Mouse (Mus musculus): ENCODE results near the gene Lrch3. TPM values are rescaled to one million over a fixed set of nuclear protein-coding genes. Genes with fewer than 3 reads are reported as not detected.
A peak's percentile ranks its signal among the peaks of the same experiment; 100 is the strongest.

Gene Lrch3
- polyA plus RNA-seq, 1 experiment: 21.0 TPM

GRCm38 (mm10) chr16:33021381-33021780 is 107.5 kb downstream of the Lrch3 start:
- peak; percentile 76 for DNase-seq
- Histone ChIP-seq H3K4me1 (ENCODE audit: control insufficient read depth, insufficient read depth, low read length) (no peaks in the 10 kb centered on the region; the same call in 1 of the 2 replicates), H3K27me3 (replicated peaks; ENCODE audit: control insufficient read depth, insufficient read depth, low read length) (no peaks in the 10 kb centered on the region), H3K4me3 (ENCODE audit: insufficient read depth, low read depth, low read length) (no peak overlapping the region), H3K27ac (ENCODE audit: insufficient read depth, low read depth, low read length) (no peak overlapping the region), H3K36me3 (ENCODE audit: control insufficient read depth, insufficient read depth, low read length) (no peaks in the 10 kb centered on the region)
- TF ChIP-seq POLR2A (IDR thresholded peaks at IDR 0.05; ENCODE audit: low read depth, low read length) (no peak), CTCF (conservative IDR thresholded peaks at IDR 0.05; ENCODE audit: insufficient read depth, insufficient read length, low read depth, low read length) (no peak)
- WGBS: 61% methylated on average over 3 of the region's 3 CpGs

DNA sequence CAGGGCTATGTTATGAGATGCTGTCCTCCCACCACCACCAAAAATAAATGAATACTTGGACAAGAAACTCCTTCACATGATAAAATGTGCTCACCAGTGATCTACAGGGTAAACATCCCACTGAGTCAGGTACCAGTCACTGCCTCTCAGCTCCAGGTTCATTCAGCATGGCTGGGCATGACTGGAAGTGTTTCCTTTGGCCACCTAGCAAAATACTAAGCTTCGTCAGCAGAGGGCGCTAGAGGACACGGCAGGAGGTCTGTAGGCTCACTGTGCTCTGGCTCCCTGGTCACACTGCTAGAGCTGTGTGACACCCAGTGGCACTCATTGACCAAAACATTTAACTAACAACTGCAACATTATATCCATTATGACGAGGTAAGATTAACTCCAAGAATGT is 109.8 kb downstream of the Lrch3 start:
- Histone ChIP-seq H3K36me3 (ENCODE audit: control insufficient read depth, insufficient read depth, low read length) (no peaks in the 10 kb centered on the region), H3K27me3 (replicated peaks; ENCODE audit: control insufficient read depth, insufficient read depth, low read length) (no peaks in the 10 kb centered on the region), H3K4me3 (ENCODE audit: insufficient read depth, low read depth, low read length) (no peak overlapping the region), H3K4me1 (ENCODE audit: control insufficient read depth, insufficient read depth, low read length) (no peaks in the 10 kb centered on the region; the same call in 1 of the 2 replicates), H3K27ac (ENCODE audit: insufficient read depth, low read depth, low read length) (no peak overlapping the region)
- under 1% methylated on average over 4 of the region's 4 CpGs for WGBS
- DNase-seq: peak; percentile 90
- TF ChIP-seq CTCF (conservative IDR thresholded peaks at IDR 0.05; ENCODE audit: insufficient read depth, insufficient read length, low read depth, low read length) (peak; percentile 100; the same call in 1 of the 2 replicates), POLR2A (IDR thresholded peaks at IDR 0.05; ENCODE audit: low read depth, low read length) (no peak)

GRCm38 (mm10) chr16:33024456-33025104 is 110.7 kb downstream of the Lrch3 start:
- Histone ChIP-seq H3K36me3 (ENCODE audit: control insufficient read depth, insufficient read depth, low read length) (no peaks in the 10 kb centered on the region), H3K4me3 (ENCODE audit: insufficient read depth, low read depth, low read length) (no peak overlapping the region), H3K27me3 (replicated peaks; ENCODE audit: control insufficient read depth, insufficient read depth, low read length) (no peaks in the 10 kb centered on the region), H3K27ac (ENCODE audit: insufficient read depth, low read depth, low read length) (no peak overlapping the region), H3K4me1 (ENCODE audit: control insufficient read depth, insufficient read depth, low read length) (no peaks in the 10 kb centered on the region)
- 74% methylated on average over 8 of the region's 8 CpGs for WGBS
- TF ChIP-seq POLR2A (IDR thresholded peaks at IDR 0.05; ENCODE audit: low read depth, low read length) (no peak), CTCF (conservative IDR thresholded peaks at IDR 0.05; ENCODE audit: insufficient read depth, insufficient read length, low read depth, low read length) (no peak)
- DNase-seq: no peak

DNA sequence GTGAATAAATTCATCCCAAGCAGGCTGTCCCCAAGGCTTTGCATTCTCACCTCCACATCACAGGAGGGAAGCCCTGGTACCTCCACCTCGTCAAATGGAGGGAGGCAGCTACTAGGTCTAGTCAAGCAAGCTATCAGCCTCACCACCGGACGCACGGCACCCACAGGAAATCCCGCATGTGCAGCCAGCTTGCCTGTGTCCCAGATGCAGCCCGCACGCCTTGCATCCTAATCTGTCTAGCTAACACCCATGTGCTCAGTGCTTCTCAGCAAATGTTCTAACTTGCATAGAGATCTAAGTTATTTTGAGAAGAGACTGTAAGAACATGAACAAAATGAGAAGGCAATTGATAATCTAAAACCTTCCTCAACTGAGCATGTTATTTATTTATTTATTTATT is 112.5 kb downstream of the Lrch3 start:
- Histone ChIP-seq H3K27ac (ENCODE audit: insufficient read depth, low read depth, low read length) (no peak overlapping the region), H3K4me1 (ENCODE audit: control insufficient read depth, insufficient read depth, low read length) (no peaks in the 10 kb centered on the region), H3K27me3 (replicated peaks; ENCODE audit: control insufficient read depth, insufficient read depth, low read length) (no peaks in the 10 kb centered on the region), H3K4me3 (ENCODE audit: insufficient read depth, low read depth, low read length) (no peak overlapping the region), H3K36me3 (ENCODE audit: control insufficient read depth, insufficient read depth, low read length) (no peaks in the 10 kb centered on the region)
- DNase-seq: no peak
- 88% methylated on average over 7 of the region's 7 CpGs for WGBS
- no peak for TF ChIP-seq POLR2A (IDR thresholded peaks at IDR 0.05; ENCODE audit: low read depth, low read length)
- TF ChIP-seq CTCF (conservative IDR thresholded peaks at IDR 0.05; ENCODE audit: insufficient read depth, insufficient read length, low read depth, low read length): no peak

DNA sequence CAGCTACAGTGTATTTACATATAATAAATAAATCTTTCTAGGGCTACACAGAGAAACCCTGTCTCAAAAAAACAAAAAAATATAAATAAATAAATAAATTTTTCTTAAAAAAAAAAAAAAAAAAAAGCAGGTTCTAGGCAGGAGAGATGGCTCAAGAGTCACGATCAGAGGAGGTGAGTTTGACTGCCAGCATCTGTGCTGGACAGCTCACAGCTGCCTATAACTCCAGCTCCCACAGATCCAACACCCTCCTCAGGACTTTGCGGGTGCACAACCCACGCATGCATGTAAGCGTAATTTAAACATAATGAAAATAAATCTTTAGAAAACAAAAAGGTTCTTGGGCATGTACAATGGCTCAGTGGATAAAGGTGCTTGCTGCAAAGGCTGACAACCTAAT is 122.1 kb downstream of the Lrch3 start:
- 81% methylated on average over 4 of the region's 4 CpGs for WGBS
- no peak for TF ChIP-seq POLR2A (IDR thresholded peaks at IDR 0.05; ENCODE audit: low read depth, low read length)
- TF ChIP-seq CTCF (conservative IDR thresholded peaks at IDR 0.05; ENCODE audit: insufficient read depth, insufficient read length, low read depth, low read length): no peak

DNA sequence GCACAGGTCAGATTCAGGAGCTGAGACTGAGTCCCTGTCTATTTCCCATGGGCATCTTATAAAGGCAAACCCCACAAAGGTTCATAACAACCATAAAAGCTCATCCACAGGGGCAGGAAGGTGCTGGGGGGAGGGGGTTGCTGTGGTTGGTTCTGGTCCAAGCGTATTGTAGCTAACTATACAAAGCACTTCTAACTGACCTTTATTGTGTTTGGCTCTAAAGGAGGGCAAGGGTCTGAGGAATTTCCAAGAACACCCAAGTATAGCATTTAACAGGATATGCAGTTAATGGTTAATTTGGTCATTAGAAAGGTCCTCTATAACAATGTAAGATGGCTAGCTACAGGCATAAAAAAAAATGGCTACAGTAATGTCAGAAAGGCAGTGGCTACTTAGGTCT is 128.8 kb downstream of the Lrch3 start:
- no peaks in the 10 kb centered on the region for H3K27me3 ChIP-seq (replicated peaks; ENCODE audit: control insufficient read depth, insufficient read depth, low read length)
- no peak for DNase-seq
- no peaks in the 10 kb centered on the region; the same call in 1 of the 2 replicates for H3K4me1 ChIP-seq (ENCODE audit: control insufficient read depth, insufficient read depth, low read length)
- no peak overlapping the region for H3K27ac ChIP-seq (ENCODE audit: insufficient read depth, low read depth, low read length)
- H3K4me3 ChIP-seq (ENCODE audit: insufficient read depth, low read depth, low read length): no peak overlapping the region
- WGBS: 57% methylated on average over 1 of the region's 1 CpGs
- H3K36me3 ChIP-seq (ENCODE audit: control insufficient read depth, insufficient read depth, low read length): no peaks in the 10 kb centered on the region
- TF ChIP-seq CTCF (conservative IDR thresholded peaks at IDR 0.05; ENCODE audit: insufficient read depth, insufficient read length, low read depth, low read length) (no peak), POLR2A (IDR thresholded peaks at IDR 0.05; ENCODE audit: low read depth, low read length) (no peak)

More for the DNA sequence above, 122.1 kb downstream of the Lrch3 start:
- Histone ChIP-seq H3K4me3 (ENCODE audit: insufficient read depth, low read depth, low read length) (no peak overlapping the region), H3K36me3 (ENCODE audit: control insufficient read depth, insufficient read depth, low read length) (no peaks in the 10 kb centered on the region), H3K27me3 (replicated peaks; ENCODE audit: control insufficient read depth, insufficient read depth, low read length) (no peaks in the 10 kb centered on the region), H3K27ac (ENCODE audit: insufficient read depth, low read depth, low read length) (no peak overlapping the region), H3K4me1 (ENCODE audit: control insufficient read depth, insufficient read depth, low read length) (no peaks in the 10 kb centered on the region)
- no peak for DNase-seq

- 69% methylated on average over 2 of the region's 2 CpGs for WGBS
Measured at GRCm38 (mm10) chr16:33043268-33043667, 129.4 kb downstream of the Lrch3 start.

More at GRCm38 (mm10) chr16:33043268-33043667, 129.4 kb downstream of the Lrch3 start:
- no peaks in the 10 kb centered on the region; the same call in 1 of the 2 replicates for H3K4me1 ChIP-seq (ENCODE audit: control insufficient read depth, insufficient read depth, low read length)
- DNase-seq: no peak
- no peak overlapping the region for H3K27ac ChIP-seq (ENCODE audit: insufficient read depth, low read depth, low read length)
- H3K27me3 ChIP-seq (replicated peaks; ENCODE audit: control insufficient read depth, insufficient read depth, low read length): no peaks in the 10 kb centered on the region
- no peaks in the 10 kb centered on the region for H3K36me3 ChIP-seq (ENCODE audit: control insufficient read depth, insufficient read depth, low read length)
- no peak overlapping the region for H3K4me3 ChIP-seq (ENCODE audit: insufficient read depth, low read depth, low read length)
- TF ChIP-seq POLR2A (IDR thresholded peaks at IDR 0.05; ENCODE audit: low read depth, low read length) (no peak), CTCF (conservative IDR thresholded peaks at IDR 0.05; ENCODE audit: insufficient read depth, insufficient read length, low read depth, low read length) (no peak)

All from kidney, adult 2 months (tissue).